Mouse (Mus musculus) lung, embryonic 15.5 days (tissue): Measurements from ENCODE around the gene Hlcs. TPM values are rescaled to one million over a fixed set of nuclear protein-coding genes. Genes with fewer than 3 reads are reported as not detected.
A peak's percentile ranks its signal among the peaks of the same experiment; 100 is the strongest.

Experiments used
- ATAC-seq: fragments of 200-750 bp; cut with Nextera tagmentation; 2 replicates; pipeline ENCODE4 v1.8.0; 2017; ENCODE audit warnings: moderate number of reproducible peaks, borderline replicate concordance; ENCODE audit not compliant: low FRiP score, low TSS enrichment; ENCODE audit errors: extremely low read depth
- H3K27ac ChIP-seq: fragments of 300-500 bp; sonication (generic); 2 replicates; pipeline ENCODE4 v1.5.1; 2015; ENCODE audit warnings: moderate library complexity, mild to moderate bottlenecking, inconsistent platforms
- H3K27me3 ChIP-seq: fragments of 300-500 bp; sonication (generic); 2 replicates; pipeline ENCODE4 v1.6.1; 2015; ENCODE audit warnings: inconsistent platforms
- H3K36me3 ChIP-seq: fragments of 300-500 bp; sonication (generic); 2 replicates; pipeline ENCODE4 v1.6.1; 2015; ENCODE audit warnings: inconsistent platforms
- H3K4me1 ChIP-seq: fragments of 300-500 bp; sonication (generic); 2 replicates; pipeline ENCODE4 v1.6.1; 2015; ENCODE audit warnings: inconsistent platforms
- H3K4me2 ChIP-seq: fragments of 300-500 bp; sonication (generic); 2 replicates; pipeline ENCODE4 v1.6.1; 2015; ENCODE audit warnings: inconsistent platforms, mild to moderate bottlenecking, moderate library complexity
- H3K4me3 ChIP-seq: fragments of 300-500 bp; sonication (generic); 2 replicates; pipeline ENCODE4 v1.5.1; 2015; ENCODE audit warnings: mild to moderate bottlenecking, inconsistent platforms
- H3K9ac ChIP-seq: fragments of 300-500 bp; sonication (generic); 2 replicates; pipeline ENCODE4 v1.6.1; 2015; ENCODE audit warnings: inconsistent platforms
- H3K9me3 ChIP-seq: fragments of 300-500 bp; sonication (generic); 2 replicates; pipeline ENCODE4 v1.6.1; 2016; ENCODE audit warnings: inconsistent platforms
- WGBS: fragments of 180-500 bp; shearing (Covaris S2); methylation state at CpG from one replicate; pipeline ENCODE4 v1.1.7; 2015; 5-methylcytosine and 5-hydroxymethylcytosine counted together
- polyA plus RNA-seq: library from polyadenylated mRNA; unstranded; fragments of >200 nt; fragmentation: Nextera tagmentation; extraction: Ambion mirVana; gene quantifications from 2 replicates; pipeline ENCODE4 v1.2.1, GENCODE M21; 2015

The Hlcs gene
- polyA plus RNA-seq, 1 experiment from 2014 or later, result 9.1 TPM

DNA sequence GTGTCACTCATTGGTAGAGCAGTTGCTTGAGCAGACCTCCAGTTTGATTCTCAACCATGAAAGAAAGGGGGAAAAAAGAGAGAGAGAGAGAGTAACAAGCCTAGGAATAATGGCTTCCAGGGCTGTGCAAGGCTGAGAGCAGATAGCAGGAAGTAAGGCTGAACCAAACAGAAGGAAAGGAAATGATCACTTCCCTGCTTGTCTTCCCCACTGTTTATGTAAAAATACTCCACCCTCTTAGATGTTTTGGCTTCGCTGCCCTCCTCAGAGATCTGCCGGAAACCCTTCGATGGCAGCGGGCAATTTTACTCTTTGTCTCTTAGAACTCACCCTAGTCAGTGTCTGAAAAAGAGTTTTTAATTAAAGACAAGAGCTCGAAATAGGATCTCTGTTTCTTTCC lies 10.3 kb upstream of the Hlcs start:
- Histone ChIP-seq H3K4me1 (peaks cover 10% of the 10 kb centered on the region), H3K36me3 (no peaks in the 10 kb centered on the region), H3K9ac (no peak overlapping the region), H3K27ac (0 out of 2 replicates have a peak overlapping the region, but pooled peaks have one; percentile 3), H3K27me3 (peaks cover 22% of the 10 kb centered on the region), H3K4me3 (no peak overlapping the region), H3K4me2 (no peak overlapping the region), H3K9me3 (no peaks in the 10 kb centered on the region)
- ATAC-seq, result no peak
- WGBS, result 48% methylated on average over 5 of the region's 5 CpGs

DNA sequence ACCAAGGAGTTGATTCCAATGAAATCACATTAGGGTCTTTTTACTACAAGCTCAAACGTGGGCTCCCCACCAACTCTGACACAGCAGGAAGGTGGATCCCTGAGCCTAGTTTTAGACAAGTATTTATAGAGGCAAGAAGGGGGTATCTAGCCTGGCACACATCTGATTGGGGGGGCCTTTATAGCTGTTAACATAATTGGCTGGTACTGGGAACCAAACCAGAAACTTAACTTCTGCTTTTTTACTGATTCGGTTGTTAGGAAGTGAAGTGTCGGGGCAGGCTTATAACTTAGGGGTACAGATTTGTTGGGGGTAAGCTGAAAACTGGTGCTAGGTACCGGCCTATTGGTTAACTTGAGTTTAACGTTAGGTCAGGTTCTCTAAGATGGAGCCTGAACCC lies 6.9 kb upstream of the Hlcs start:
- Histone ChIP-seq H3K36me3 (no peaks in the 10 kb centered on the region), H3K27ac (no peak overlapping the region), H3K9ac (no peak overlapping the region), H3K4me2 (no peak overlapping the region), H3K9me3 (no peaks in the 10 kb centered on the region), H3K27me3 (0 out of 2 replicates have a peak, but pooled peaks cover 3% of the 10 kb centered on the region), H3K4me3 (no peak overlapping the region), H3K4me1 (no peaks in the 10 kb centered on the region)
- ATAC-seq, result no peak
- 74% methylated on average over 5 of the region's 5 CpGs for WGBS

DNA sequence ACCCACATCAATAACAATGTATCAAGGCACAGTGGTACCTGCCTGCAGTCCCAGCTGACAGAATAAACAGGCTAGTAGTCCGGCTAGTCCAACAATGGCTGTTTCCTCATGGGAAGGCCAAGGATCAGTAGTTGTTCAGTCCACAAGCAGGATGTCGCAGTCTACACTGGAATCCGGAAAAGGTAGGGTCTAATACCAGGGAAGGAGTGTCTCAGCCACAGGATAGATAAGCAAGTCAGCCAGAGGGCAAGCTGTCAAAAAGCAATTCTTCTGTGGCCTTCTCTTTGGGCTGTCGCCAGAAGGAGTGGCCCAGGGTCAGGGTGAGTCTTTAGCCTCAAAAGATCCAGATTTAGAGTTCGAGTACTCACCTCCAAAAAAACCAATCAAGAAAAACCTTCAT lies 4.4 kb upstream of the Hlcs start:
- Histone ChIP-seq H3K27me3 (no peaks in the 10 kb centered on the region), H3K9me3 (no peaks in the 10 kb centered on the region), H3K9ac (no peak overlapping the region), H3K36me3 (no peaks in the 10 kb centered on the region), H3K4me3 (no peak overlapping the region), H3K27ac (peak overlapping the region; percentile 7; the same call in 1 of the 2 replicates), H3K4me2 (no peak overlapping the region), H3K4me1 (peaks cover 5% of the 10 kb centered on the region; the same call in 1 of the 2 replicates)
- WGBS, result 47% methylated on average over 5 of the region's 5 CpGs
- no peak for ATAC-seq

DNA sequence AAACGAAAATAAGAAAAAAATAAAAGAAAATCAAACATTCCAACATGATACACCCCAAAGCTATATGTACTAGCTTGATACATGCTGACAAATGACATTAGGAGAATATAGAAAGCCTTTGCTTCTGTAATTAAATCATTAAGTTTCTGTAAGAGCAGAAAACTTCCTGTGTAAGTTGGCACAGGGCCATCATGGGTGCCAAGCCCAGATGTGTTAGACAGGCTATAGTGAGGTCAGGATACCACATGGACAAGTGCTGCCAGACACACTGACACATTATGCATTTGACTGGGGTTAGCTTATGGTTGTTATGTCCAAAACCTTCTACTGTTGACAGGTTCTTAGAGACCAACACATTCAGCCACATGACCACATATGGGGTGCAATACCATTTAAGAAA lies 1.8 kb upstream of the Hlcs start:
- WGBS, result 28% methylated on average over 1 of the region's 1 CpGs
- peaks cover 10% of the 10 kb centered on the region; the same call in 1 of the 2 replicates for H3K4me1 ChIP-seq
- no peak for ATAC-seq
- no peak overlapping the region for H3K4me3 ChIP-seq
- H3K9ac ChIP-seq, result no peak overlapping the region
- no peak overlapping the region for H3K27ac ChIP-seq
- H3K27me3 ChIP-seq, result no peaks in the 10 kb centered on the region
- H3K4me2 ChIP-seq, result no peak overlapping the region
- H3K9me3 ChIP-seq, result no peaks in the 10 kb centered on the region
- H3K36me3 ChIP-seq, result no peaks in the 10 kb centered on the region

DNA sequence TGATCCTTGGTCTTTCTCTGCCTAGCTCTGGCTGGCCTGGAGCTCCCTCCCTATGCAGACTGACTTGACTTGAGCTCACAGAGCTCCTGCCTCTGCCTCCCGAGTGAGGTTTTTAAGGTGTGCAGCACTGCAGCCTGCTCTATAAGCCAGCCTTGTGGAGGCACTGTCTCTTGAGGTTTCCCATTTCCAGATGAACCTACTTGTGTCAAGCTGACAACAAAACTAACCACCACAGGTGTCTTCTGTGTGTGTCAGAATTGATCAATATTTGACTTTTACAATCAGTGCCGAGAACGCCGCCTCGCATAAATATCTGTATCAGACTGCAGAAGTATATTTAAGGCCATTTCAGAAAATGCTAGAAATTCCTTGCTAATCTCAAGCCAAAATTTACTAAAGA lies 1.3 kb upstream of the Hlcs start:
- WGBS, result 89% methylated on average over 5 of the region's 5 CpGs
- no peak for ATAC-seq
- Histone ChIP-seq H3K4me1 (peaks cover 10% of the 10 kb centered on the region; the same call in 1 of the 2 replicates), H3K9ac (no peak overlapping the region), H3K27me3 (no peaks in the 10 kb centered on the region), H3K9me3 (no peaks in the 10 kb centered on the region), H3K36me3 (no peaks in the 10 kb centered on the region), H3K4me3 (no peak overlapping the region), H3K4me2 (no peak overlapping the region), H3K27ac (no peak overlapping the region)

DNA sequence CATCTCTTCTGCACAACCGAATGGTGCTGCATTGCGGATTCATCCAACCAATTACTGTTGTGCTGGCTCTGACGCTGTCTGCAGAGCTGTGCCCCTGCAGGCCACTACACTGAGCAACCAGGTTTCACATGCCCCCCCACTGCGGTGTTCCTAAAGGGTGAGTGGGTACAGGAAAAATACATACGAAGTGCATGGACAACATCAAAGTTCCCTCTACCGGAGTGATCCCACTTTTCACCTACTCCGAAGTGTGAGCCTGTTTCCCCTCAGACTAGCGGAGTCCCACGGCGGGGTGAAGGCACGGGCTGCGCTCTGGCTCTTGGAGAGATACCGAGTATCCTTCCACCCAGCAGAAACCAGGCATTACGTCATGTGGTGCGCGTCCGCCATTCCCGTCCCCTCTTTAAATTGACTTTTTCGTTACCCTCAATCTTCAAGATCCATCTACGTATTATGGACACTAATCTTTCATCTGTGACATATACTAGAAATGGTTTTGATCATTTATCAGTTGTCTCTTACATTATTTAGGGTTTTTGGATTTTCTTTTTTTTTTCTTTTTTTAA lies 625 bp downstream of the Hlcs start:
- ATAC-seq, result peak; percentile 89
- H3K4me3 ChIP-seq, result peak overlapping the region; percentile 79
- peak overlapping the region; percentile 39 for H3K9ac ChIP-seq
- H3K27me3 ChIP-seq, result no peaks in the 10 kb centered on the region
- H3K27ac ChIP-seq, result peak overlapping the region; percentile 100
- no peaks in the 10 kb centered on the region for H3K36me3 ChIP-seq
- no peaks in the 10 kb centered on the region for H3K9me3 ChIP-seq
- H3K4me1 ChIP-seq, result peaks cover 13% of the 10 kb centered on the region; the same call in 1 of the 2 replicates
- 0% methylated on average over 20 of the region's 20 CpGs for WGBS
- H3K4me2 ChIP-seq, result peak overlapping the region; percentile 83

DNA sequence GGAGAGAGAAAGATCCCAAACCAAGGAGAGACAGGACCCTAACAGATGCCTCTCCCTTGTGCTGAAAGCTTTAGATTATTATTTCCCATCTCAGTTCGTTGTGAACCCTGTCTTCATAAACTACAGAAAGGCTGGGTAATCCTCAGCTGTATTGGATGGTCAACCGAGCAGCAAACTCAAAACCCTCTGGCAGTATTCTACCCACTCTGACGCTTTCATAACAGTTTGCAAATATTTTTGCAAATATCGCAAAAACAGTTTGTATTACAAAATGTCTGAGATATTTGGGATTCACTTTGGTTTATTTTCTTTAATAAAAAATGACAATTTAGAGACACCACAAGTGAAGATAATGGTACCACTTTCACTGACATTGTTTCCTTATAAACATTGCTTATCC lies 1.4 kb downstream of the Hlcs start:
- 68% methylated on average over 4 of the region's 4 CpGs for WGBS
- peak overlapping the region; percentile 33; the same call in 1 of the 2 replicates for H3K9ac ChIP-seq
- ATAC-seq, result no peak

DNA sequence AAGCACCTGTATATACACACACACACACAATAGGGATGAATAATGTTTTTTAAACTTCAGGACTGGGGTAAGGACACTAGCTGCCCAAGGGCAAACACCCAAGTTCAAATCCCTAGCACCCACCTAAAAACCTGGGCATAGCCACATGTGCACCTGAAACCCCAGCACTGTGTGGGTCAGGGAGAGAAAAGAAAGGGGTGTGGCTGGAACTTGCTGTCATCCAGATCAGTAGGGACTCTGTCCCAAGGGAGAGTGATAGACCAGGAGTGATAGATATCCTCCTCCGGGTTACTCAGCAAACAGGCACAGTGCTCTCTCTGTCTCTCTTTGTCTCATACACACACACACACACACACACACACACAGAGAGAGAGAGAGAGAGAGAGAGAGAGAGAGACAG lies 2.0 kb downstream of the Hlcs start:
- H3K4me2 ChIP-seq, result peak overlapping the region; percentile 83; the same call in 1 of the 2 replicates
- H3K27me3 ChIP-seq, result no peaks in the 10 kb centered on the region
- no peaks in the 10 kb centered on the region for H3K36me3 ChIP-seq
- no peak for ATAC-seq
- H3K27ac ChIP-seq, result no peak overlapping the region
- 47% methylated on average over 1 of the region's 1 CpGs for WGBS
- H3K4me1 ChIP-seq, result peaks cover 13% of the 10 kb centered on the region; the same call in 1 of the 2 replicates
- H3K9ac ChIP-seq, result no peak overlapping the region
- no peak overlapping the region for H3K4me3 ChIP-seq
- H3K9me3 ChIP-seq, result no peaks in the 10 kb centered on the region

More for the DNA sequence above, 1.4 kb downstream of the Hlcs start:
- H3K27me3 ChIP-seq, result no peaks in the 10 kb centered on the region
- H3K9me3 ChIP-seq, result no peaks in the 10 kb centered on the region
- no peak overlapping the region for H3K27ac ChIP-seq
- H3K4me1 ChIP-seq, result peaks cover 13% of the 10 kb centered on the region; the same call in 1 of the 2 replicates
- H3K4me3 ChIP-seq, result peak overlapping the region; percentile 79
- peak overlapping the region; percentile 83 for H3K4me2 ChIP-seq
- no peaks in the 10 kb centered on the region for H3K36me3 ChIP-seq

DNA sequence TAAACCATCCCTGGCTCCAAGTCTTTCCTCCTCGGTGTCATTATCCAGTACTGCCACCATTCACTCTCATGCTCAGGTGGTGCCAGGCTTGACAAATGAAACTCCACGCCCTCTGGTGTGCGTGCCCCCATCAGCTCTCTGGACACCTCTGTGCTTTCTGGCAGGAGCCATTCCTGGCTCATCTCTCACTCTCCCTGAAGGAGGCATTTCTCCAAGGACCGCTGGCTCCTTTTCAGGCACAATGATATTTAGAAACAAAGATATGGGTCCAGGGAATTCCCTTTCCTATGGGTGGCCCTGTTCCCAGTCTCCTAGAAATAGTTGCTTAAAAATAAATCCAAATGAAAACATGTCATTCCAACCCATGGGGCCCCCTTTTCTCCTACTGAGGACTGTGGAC lies 4.3 kb downstream of the Hlcs start:
- no peak overlapping the region for H3K9ac ChIP-seq
- H3K27ac ChIP-seq, result no peak overlapping the region
- H3K9me3 ChIP-seq, result no peaks in the 10 kb centered on the region
- H3K4me2 ChIP-seq, result no peak overlapping the region
- WGBS, result 85% methylated on average over 4 of the region's 4 CpGs
- H3K4me3 ChIP-seq, result no peak overlapping the region
- H3K27me3 ChIP-seq, result no peaks in the 10 kb centered on the region
- no peaks in the 10 kb centered on the region for H3K36me3 ChIP-seq
- H3K4me1 ChIP-seq, result peaks cover 13% of the 10 kb centered on the region; the same call in 1 of the 2 replicates
- no peak for ATAC-seq

DNA sequence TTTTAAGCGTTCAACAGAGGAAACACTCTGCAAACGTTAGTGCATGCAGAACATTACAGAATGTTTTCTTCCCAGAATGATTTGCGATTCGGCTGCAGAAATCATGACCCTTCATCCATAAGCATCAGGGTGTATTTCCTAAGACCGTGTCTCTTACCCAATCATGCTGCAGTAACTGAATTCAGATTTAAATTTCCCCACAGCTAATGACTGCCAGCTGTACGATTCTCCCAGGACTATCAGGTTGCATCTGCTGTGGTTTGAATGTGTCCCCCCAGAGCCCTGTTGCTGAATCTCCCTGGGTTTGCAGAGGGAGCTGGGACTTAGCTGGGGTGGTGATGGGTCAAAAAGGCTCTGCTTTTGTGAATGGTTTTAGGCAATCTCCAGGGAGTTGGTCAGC lies 5.4 kb downstream of the Hlcs start:
- Histone ChIP-seq H3K4me2 (no peak overlapping the region), H3K4me3 (no peak overlapping the region), H3K4me1 (0 out of 2 replicates have a peak, but pooled peaks cover 8% of the 10 kb centered on the region), H3K27ac (no peak overlapping the region), H3K9ac (no peak overlapping the region), H3K27me3 (peaks cover 4% of the 10 kb centered on the region; the same call in 1 of the 2 replicates), H3K36me3 (no peaks in the 10 kb centered on the region), H3K9me3 (no peaks in the 10 kb centered on the region)
- 34% methylated on average over 6 of the region's 6 CpGs for WGBS
- ATAC-seq, result no peak

DNA sequence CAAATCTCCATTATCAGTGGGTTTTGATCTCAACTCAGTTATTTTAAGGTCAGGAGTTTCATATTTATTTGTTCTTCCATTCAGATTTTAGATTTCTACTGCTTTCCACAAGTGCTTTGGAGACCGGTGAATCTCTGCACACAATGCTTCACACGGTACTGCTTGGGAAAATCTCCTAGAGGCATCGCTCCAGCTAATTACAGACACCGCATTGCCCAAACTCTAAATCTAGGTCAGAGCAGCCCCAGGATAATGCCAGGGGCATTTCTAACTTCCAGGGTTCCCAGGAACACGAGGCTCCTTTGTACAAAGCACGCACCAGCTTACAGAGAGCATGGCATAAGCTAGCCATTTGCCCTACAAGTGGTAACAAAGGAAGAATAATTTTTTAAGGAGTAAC lies 5.8 kb downstream of the Hlcs start:
- Histone ChIP-seq H3K4me1 (0 out of 2 replicates have a peak, but pooled peaks cover 8% of the 10 kb centered on the region), H3K4me2 (no peak overlapping the region), H3K27me3 (peaks cover 6% of the 10 kb centered on the region; the same call in 1 of the 2 replicates), H3K9me3 (no peaks in the 10 kb centered on the region), H3K9ac (no peak overlapping the region), H3K27ac (no peak overlapping the region), H3K36me3 (no peaks in the 10 kb centered on the region), H3K4me3 (no peak overlapping the region)
- ATAC-seq, result no peak
- WGBS, result 71% methylated on average over 6 of the region's 6 CpGs

DNA sequence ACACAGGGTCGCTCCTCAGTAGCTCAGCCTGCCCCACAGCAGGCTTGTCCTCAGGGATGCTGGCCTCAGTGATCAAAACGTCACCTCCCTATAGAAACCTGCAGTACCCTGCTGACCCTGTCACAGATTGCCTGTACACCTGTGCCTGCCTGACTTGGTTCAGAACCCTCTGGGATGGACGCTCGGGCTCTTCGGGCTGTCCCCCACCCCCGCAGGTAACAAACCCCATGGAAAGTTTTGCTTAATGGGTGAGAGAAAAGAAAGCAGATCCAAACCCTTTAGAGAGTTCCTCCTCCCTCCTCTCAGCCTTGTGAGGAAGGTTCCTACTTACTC lies 10.2 kb downstream of the Hlcs start:
- no peak overlapping the region for H3K9ac ChIP-seq
- ATAC-seq, result 0 out of 2 replicates have a peak, but pooled peaks have one; percentile 45
- peak overlapping the region; percentile 41 for H3K4me2 ChIP-seq
- H3K27ac ChIP-seq, result no peak overlapping the region
- no peak overlapping the region for H3K4me3 ChIP-seq
- WGBS, result 28% methylated on average over 6 of the region's 6 CpGs
- no peaks in the 10 kb centered on the region for H3K9me3 ChIP-seq
- H3K4me1 ChIP-seq, result 0 out of 2 replicates have a peak, but pooled peaks cover 2% of the 10 kb centered on the region
- peaks cover 6% of the 10 kb centered on the region; the same call in 1 of the 2 replicates for H3K27me3 ChIP-seq
- no peaks in the 10 kb centered on the region for H3K36me3 ChIP-seq
